Mouse (Mus musculus) forebrain, embryonic 12.5 days (tissue): Measurements from ENCODE around the gene L3mbtl4. TPM values are rescaled to one million over a fixed set of nuclear protein-coding genes. Genes with fewer than 3 reads are reported as not detected.

Experiments used
- ATAC-seq: fragments of 200-750 bp; cut with Nextera tagmentation; 2 replicates; pipeline ENCODE4 v1.8.0; 2017; ENCODE audit warnings: moderate TSS enrichment; ENCODE audit not compliant: low FRiP score
- H3K27ac ChIP-seq: fragments of 300-500 bp; sonication (generic); 2 replicates; pipeline ENCODE4 v1.5.1; 2016; ENCODE audit warnings: mild to moderate bottlenecking
- H3K27me3 ChIP-seq: fragments of 300-500 bp; sonication (generic); 2 replicates; pipeline ENCODE4 v1.6.1; 2016; ENCODE audit warnings: mild to moderate bottlenecking
- H3K36me3 ChIP-seq: fragments of 300-500 bp; sonication (generic); replicated peaks from 2 replicates; pipeline ENCODE4 v1.6.1; 2016; ENCODE audit warnings: mild to moderate bottlenecking
- H3K4me1 ChIP-seq: fragments of 300-500 bp; sonication (generic); 2 replicates; pipeline ENCODE4 v1.6.1; 2016
- H3K4me2 ChIP-seq: fragments of 300-500 bp; sonication (generic); 2 replicates; pipeline ENCODE4 v1.6.1; 2016; ENCODE audit warnings: mild to moderate bottlenecking, moderate library complexity
- H3K4me3 ChIP-seq: fragments of 300-500 bp; sonication (generic); replicated peaks from 2 replicates; pipeline ENCODE4 v1.5.1; 2016; ENCODE audit warnings: mild to moderate bottlenecking
- H3K9ac ChIP-seq: fragments of 300-500 bp; sonication (generic); 2 replicates; pipeline ENCODE4 v1.6.1; 2016; ENCODE audit warnings: mild to moderate bottlenecking
- H3K9me3 ChIP-seq: fragments of 300-500 bp; sonication (generic); 2 replicates; pipeline ENCODE4 v1.6.1; 2016
- WGBS: fragments of 180-500 bp; shearing (Covaris S2); methylation state at CpG from one replicate; pipeline ENCODE4 v1.1.7; 2016; 5-methylcytosine and 5-hydroxymethylcytosine counted together
- polyA plus RNA-seq: library from polyadenylated mRNA; unstranded; fragments of >200 nt; fragmentation: Nextera tagmentation; extraction: Ambion mirVana; gene quantifications from 2 replicates; pipeline ENCODE4 v1.2.1, GENCODE M21; 2016

L3mbtl4 gene
- 0.23 and 0.26 TPM in 2 replicates for polyA plus RNA-seq

GRCm38 (mm10) chr17:68273527-68273926 is at the start of gene L3mbtl4:
Gene L3mbtl4, plus strand, starts transcription at chr17:68273797.
- no peaks in the 10 kb centered on the region for H3K36me3 ChIP-seq
- ATAC-seq = peak; percentile 84
- 0% methylated on average over 26 of the region's 29 CpGs for WGBS
- peak within 1 kb of the TSS; percentile 98 for H3K4me2 ChIP-seq
- peak within 1 kb of the TSS; percentile 58 for H3K4me3 ChIP-seq
- no peaks in the 10 kb centered on the region for H3K9me3 ChIP-seq
- H3K4me1 ChIP-seq = peaks cover 9% of the 10 kb centered on the region
- H3K9ac ChIP-seq = peak within 1 kb of the TSS; percentile 59
- no peak within 1 kb of the TSS for H3K27ac ChIP-seq
- peaks cover 21% of the 10 kb centered on the region for H3K27me3 ChIP-seq

DNA sequence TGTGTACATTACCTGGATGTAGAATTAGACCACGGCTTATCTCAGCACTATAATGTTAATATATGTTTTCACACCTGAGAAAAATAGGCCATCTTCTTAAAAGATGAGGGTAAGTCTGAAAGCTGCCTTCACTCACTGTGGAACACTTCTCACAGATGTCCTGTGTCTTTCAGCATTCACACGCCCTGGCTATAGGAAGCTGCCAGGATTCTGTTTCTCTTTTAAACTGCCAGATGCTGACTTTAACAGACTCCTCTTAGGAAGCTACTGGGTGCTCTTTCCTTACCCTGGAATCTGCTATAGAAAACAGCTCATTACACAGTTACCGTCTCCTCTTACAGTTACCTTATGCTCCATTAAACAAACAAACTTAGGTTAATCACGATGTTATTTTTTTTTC is 43.1 kb upstream of the L3mbtl4 start:
- 89% methylated on average over 4 of the region's 4 CpGs for WGBS
- no peak overlapping the region for H3K27ac ChIP-seq

GRCm38 (mm10) chr17:68235380-68235779 is 38.2 kb upstream of the L3mbtl4 start:
- H3K9ac ChIP-seq = no peak overlapping the region
- no peak for ATAC-seq

More for the DNA sequence above, 43.1 kb upstream of the L3mbtl4 start:
- H3K4me2 ChIP-seq = no peak overlapping the region
- H3K36me3 ChIP-seq = no peaks in the 10 kb centered on the region
- no peaks in the 10 kb centered on the region for H3K27me3 ChIP-seq
- ATAC-seq = no peak
- H3K9ac ChIP-seq = no peak overlapping the region
- no peaks in the 10 kb centered on the region for H3K9me3 ChIP-seq
- no peaks in the 10 kb centered on the region for H3K4me1 ChIP-seq
- no peak overlapping the region for H3K4me3 ChIP-seq

DNA sequence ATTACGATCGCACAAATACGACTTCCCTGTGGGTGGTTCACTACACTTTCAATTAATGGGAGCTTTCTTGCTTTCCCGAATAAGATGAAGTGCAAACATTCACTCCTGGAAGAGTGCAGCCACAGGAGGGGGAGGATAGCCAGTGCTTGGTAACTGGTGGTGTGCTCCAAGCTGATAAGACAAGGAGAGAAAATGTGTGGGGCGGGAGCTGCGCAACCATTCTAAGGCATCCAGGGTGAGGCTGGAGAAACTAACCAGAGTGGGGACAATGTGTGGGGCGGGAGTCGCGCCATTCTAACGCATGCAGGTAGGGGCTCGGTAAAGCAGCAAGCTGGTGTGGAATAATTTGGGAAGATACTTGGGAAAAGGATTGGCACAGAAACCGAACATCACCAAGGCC is 36.6 kb upstream of the L3mbtl4 start:
- no peaks in the 10 kb centered on the region for H3K4me1 ChIP-seq
- no peaks in the 10 kb centered on the region for H3K9me3 ChIP-seq
- no peak overlapping the region for H3K4me2 ChIP-seq
- no peak overlapping the region for H3K27ac ChIP-seq
- no peak for ATAC-seq
- no peak overlapping the region for H3K9ac ChIP-seq
- no peak overlapping the region for H3K4me3 ChIP-seq
- WGBS = 90% methylated on average over 12 of the region's 12 CpGs
- no peaks in the 10 kb centered on the region for H3K27me3 ChIP-seq
- H3K36me3 ChIP-seq = no peaks in the 10 kb centered on the region

More at GRCm38 (mm10) chr17:68235380-68235779, 38.2 kb upstream of the L3mbtl4 start:
- Histone ChIP-seq H3K9me3 (no peaks in the 10 kb centered on the region), H3K27ac (no peak overlapping the region), H3K4me3 (no peak overlapping the region), H3K4me1 (no peaks in the 10 kb centered on the region), H3K36me3 (no peaks in the 10 kb centered on the region), H3K4me2 (no peak overlapping the region), H3K27me3 (no peaks in the 10 kb centered on the region)
- WGBS = 91% methylated on average over 4 of the region's 4 CpGs

- Histone ChIP-seq H3K9ac (no peak overlapping the region), H3K4me1 (no peaks in the 10 kb centered on the region), H3K27me3 (no peaks in the 10 kb centered on the region), H3K36me3 (no peaks in the 10 kb centered on the region), H3K27ac (no peak overlapping the region), H3K4me2 (no peak overlapping the region), H3K4me3 (no peak overlapping the region), H3K9me3 (no peaks in the 10 kb centered on the region)
- 72% methylated on average over 2 of the region's 2 CpGs for WGBS
- no peak for ATAC-seq
Observed at GRCm38 (mm10) chr17:68240171-68240570, 33.4 kb upstream of the L3mbtl4 start.

DNA sequence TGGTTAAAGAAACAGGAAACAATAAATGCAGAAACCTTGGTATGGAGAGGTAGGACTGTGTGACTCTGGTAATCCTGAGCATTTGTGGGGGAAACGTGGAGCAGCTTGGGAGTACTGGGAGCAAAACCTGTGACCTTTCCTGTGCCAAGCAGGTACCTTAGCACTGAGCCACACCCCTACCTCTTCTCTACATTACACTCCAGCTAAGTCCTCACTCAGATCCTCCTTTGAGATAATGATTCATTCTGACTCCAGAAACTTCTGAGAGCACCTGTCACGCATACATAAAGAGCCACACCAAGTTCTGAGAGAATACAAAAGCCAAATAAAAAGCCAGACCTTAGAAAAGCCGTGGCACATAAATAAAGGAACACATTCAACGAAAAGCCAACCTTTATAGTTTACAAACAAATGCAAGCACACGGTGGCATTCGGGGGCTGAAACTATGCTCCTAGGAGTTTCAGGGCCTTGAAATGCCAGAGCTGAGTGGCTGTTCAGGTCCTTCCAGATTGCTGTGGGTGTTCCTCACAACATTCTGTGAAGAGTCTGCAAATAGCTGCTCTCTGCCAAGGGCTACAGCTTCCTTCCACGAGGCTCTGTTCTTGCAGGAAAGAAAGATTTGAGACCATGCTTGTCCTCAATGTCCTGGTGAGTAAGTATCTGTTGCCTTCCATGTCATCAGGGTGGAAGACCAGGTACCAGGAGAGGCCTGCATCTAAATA is 8.6 kb upstream of the L3mbtl4 start:
- H3K9ac ChIP-seq = no peak overlapping the region
- no peak overlapping the region for H3K27ac ChIP-seq
- WGBS = 74% methylated on average over 7 of the region's 7 CpGs
- peaks cover 4% of the 10 kb centered on the region; the same call in 1 of the 2 replicates for H3K9me3 ChIP-seq
- H3K4me2 ChIP-seq = no peak overlapping the region
- H3K4me1 ChIP-seq = no peaks in the 10 kb centered on the region
- no peak for ATAC-seq
- no peak overlapping the region for H3K4me3 ChIP-seq
- H3K36me3 ChIP-seq = no peaks in the 10 kb centered on the region
- no peaks in the 10 kb centered on the region for H3K27me3 ChIP-seq

DNA sequence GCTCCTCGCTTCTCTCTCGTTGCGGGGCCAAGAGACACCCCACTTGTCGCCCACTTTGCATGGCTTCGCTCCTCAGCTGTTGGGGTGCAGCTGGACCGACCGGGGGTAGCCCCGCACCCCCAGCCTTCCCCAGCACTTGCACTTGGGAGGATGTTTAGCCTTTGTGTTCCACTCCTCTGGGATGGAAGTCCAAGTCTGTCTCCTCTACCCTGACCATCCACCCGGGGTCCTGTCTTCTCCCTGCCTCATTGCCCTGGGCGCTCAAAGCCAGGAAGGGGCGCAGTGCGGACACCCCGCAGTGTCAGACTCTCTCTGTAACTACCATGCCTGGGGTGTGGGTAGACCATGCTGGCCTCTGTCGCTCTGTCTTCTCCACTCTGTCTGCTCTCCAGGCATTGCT is 357 bp downstream of the L3mbtl4 start:
- Histone ChIP-seq H3K4me3 (peak overlapping the region; percentile 58), H3K27ac (no peak overlapping the region), H3K9ac (peak overlapping the region; percentile 59), H3K27me3 (peaks cover 21% of the 10 kb centered on the region), H3K4me2 (peak overlapping the region; percentile 98), H3K9me3 (no peaks in the 10 kb centered on the region), H3K36me3 (no peaks in the 10 kb centered on the region), H3K4me1 (peaks cover 9% of the 10 kb centered on the region)
- peak; percentile 53 for ATAC-seq
- 18% methylated on average over 12 of the region's 14 CpGs for WGBS

GRCm38 (mm10) chr17:68275138-68275537 is 1.5 kb downstream of the L3mbtl4 start:
- Histone ChIP-seq H3K27ac (no peak overlapping the region), H3K36me3 (no peaks in the 10 kb centered on the region), H3K4me1 (peaks cover 9% of the 10 kb centered on the region), H3K4me3 (no peak overlapping the region), H3K9me3 (no peaks in the 10 kb centered on the region), H3K4me2 (no peak overlapping the region), H3K9ac (no peak overlapping the region), H3K27me3 (peaks cover 21% of the 10 kb centered on the region)
- ATAC-seq = no peak
- 92% methylated on average over 2 of the region's 2 CpGs for WGBS

DNA sequence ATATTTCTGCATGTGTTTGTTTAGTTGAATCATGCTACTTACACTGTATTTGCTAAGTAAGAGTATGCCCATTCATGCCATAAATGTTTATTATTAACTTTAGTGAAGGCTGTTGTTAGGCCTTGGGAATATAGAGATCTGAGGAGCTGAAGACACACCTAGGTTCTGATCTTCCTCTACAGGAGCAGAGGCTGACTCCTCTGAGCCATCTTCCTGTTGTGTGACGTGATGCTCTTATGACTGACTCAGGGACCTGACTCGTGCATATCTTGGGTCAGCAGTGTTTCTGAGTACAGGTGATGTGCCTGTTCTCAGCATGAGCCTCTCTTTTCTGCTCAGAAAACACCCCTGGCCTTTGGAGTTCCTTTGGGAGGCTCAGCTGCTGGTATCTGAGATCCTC is 7.3 kb downstream of the L3mbtl4 start:
- Histone ChIP-seq H3K27me3 (no peaks in the 10 kb centered on the region; the same call in 1 of the 2 replicates), H3K4me2 (no peak overlapping the region), H3K4me3 (no peak overlapping the region), H3K27ac (no peak overlapping the region), H3K9ac (no peak overlapping the region), H3K9me3 (no peaks in the 10 kb centered on the region), H3K36me3 (no peaks in the 10 kb centered on the region), H3K4me1 (0 out of 2 replicates have a peak, but pooled peaks cover 3% of the 10 kb centered on the region)
- no peak for ATAC-seq
- WGBS = 83% methylated on average over 2 of the region's 2 CpGs

DNA sequence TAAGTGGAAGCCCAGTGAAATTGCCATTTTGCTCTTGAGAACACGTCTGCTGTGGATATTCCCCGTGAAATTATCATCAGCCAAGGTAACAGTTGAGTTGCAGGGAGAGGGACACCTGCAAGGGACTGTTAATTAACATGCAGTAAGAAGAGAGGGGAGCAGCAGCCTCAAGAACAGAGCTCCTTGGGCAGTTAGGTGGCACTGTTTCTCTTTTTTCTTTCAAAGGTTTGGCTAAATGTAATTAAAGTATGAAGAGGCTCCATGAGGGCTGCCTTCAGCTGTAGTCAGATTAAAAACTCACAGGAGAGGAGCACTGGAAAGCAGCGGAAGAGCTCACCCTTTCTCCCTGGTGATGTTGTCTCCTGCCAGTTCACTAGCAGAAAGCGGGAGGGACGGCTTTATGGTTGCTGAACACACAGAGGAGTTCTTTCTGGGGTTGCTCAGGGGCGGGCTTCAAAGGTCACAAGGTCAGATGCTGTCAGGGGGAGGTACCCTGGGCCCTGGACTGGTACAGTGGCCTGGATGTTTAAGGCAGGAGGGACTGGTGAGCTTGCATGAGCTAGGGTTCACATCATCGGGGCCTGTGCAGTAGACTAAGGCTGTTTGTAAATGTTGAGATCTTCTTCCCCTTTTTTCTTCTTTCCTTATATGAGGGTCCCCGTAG is 11.7 kb downstream of the L3mbtl4 start:
- 29% methylated on average over 8 of the region's 8 CpGs for WGBS
- no peak for ATAC-seq

DNA sequence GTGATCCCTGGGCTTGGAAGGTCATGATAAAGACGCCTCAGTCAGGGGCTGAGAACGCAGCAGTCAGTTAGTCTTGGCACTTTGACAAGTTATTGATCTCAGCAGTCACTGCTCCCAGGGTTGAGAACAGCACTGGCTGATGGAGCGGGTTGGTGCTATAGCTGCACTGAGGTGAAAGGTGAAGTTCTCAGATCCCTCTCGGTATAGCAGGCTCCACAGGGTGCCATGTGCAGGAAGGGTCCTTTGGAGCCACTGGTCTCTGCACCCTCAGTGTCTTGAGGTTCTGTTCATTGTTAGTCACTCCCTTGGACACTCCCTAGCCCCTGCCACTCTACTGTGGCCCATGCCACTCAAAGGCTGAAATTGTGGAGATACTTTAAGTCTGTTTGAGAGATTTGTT is 14.5 kb downstream of the L3mbtl4 start:
- H3K27me3 ChIP-seq = no peaks in the 10 kb centered on the region
- 87% methylated on average over 4 of the region's 4 CpGs for WGBS
- H3K4me3 ChIP-seq = no peak overlapping the region
- no peaks in the 10 kb centered on the region for H3K36me3 ChIP-seq
- H3K9ac ChIP-seq = no peak overlapping the region
- no peak for ATAC-seq
- no peaks in the 10 kb centered on the region for H3K9me3 ChIP-seq
- no peak overlapping the region for H3K27ac ChIP-seq
- H3K4me1 ChIP-seq = 0 out of 2 replicates have a peak, but pooled peaks cover 9% of the 10 kb centered on the region
- no peak overlapping the region for H3K4me2 ChIP-seq

More for the DNA sequence above, 11.7 kb downstream of the L3mbtl4 start:
- 0 out of 2 replicates have a peak, but pooled peaks cover 3% of the 10 kb centered on the region for H3K4me1 ChIP-seq
- no peak overlapping the region for H3K4me2 ChIP-seq
- no peaks in the 10 kb centered on the region for H3K36me3 ChIP-seq
- no peaks in the 10 kb centered on the region for H3K27me3 ChIP-seq
- H3K4me3 ChIP-seq = no peak overlapping the region
- H3K27ac ChIP-seq = no peak overlapping the region
- H3K9me3 ChIP-seq = no peaks in the 10 kb centered on the region
- no peak overlapping the region for H3K9ac ChIP-seq

DNA sequence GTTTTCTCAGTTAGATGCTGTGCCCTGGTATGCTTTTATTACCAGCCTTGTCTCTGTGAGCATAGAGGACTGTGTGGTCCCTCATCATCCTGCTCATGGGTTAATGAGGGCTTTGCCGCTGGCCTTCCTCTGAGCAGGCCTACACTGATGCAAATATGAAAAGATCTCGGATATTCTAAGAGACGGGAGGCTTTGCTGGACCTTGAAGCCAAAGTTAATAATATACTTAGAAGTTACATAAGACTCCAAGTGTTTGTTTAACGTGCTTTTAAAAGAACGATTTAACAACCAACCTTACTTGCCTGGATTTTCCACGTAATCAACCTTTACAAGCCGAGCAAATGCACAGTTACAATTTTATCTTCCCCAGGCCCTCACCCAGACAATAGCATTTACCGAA is 15.1 kb downstream of the L3mbtl4 start:
- Histone ChIP-seq H3K9ac (no peak overlapping the region), H3K27ac (no peak overlapping the region), H3K4me2 (no peak overlapping the region), H3K9me3 (no peaks in the 10 kb centered on the region), H3K36me3 (no peaks in the 10 kb centered on the region), H3K4me1 (0 out of 2 replicates have a peak, but pooled peaks cover 9% of the 10 kb centered on the region), H3K27me3 (no peaks in the 10 kb centered on the region), H3K4me3 (no peak overlapping the region)
- 93% methylated on average over 8 of the region's 8 CpGs for WGBS
- no peak for ATAC-seq
